Mouse (Mus musculus) cerebellum, adult 18-20 months (tissue): ENCODE data around the gene Gnai2.

Experiments used
- DNase-seq, 2 experiments: peaks; one replicate each; pipeline ENCODE4 v3.0.0; 2021

The Gnai2 gene

DNA sequence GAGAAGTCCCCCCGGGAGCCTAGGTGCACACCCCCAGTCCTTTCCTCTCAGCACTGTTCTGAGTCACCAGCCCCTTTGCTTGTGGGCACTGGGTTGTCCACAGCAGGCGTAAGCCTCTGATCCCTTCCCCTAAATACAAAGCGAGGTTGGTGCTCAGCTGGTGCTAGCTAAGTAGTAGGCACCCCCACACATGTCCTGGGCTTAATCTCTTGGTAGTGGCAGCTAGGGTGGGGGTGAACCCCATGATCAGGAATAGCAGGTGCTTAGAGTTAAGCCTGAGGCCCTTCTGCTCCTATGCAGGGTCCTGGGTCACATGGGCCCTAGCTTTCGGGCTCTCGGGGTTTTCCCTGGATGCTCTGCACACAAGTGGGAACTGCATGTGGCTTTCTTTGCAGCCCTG, 22.0 kb upstream of the Gnai2 start:
- no peak for DNase-seq

- DNase-seq: no peak
Observed at GRCm38 (mm10) chr9:107654585-107654984, 19.4 kb upstream of the Gnai2 start.

GRCm38 (mm10) chr9:107653474-107653873, 18.3 kb upstream of the Gnai2 start:
- no peak for DNase-seq

DNA sequence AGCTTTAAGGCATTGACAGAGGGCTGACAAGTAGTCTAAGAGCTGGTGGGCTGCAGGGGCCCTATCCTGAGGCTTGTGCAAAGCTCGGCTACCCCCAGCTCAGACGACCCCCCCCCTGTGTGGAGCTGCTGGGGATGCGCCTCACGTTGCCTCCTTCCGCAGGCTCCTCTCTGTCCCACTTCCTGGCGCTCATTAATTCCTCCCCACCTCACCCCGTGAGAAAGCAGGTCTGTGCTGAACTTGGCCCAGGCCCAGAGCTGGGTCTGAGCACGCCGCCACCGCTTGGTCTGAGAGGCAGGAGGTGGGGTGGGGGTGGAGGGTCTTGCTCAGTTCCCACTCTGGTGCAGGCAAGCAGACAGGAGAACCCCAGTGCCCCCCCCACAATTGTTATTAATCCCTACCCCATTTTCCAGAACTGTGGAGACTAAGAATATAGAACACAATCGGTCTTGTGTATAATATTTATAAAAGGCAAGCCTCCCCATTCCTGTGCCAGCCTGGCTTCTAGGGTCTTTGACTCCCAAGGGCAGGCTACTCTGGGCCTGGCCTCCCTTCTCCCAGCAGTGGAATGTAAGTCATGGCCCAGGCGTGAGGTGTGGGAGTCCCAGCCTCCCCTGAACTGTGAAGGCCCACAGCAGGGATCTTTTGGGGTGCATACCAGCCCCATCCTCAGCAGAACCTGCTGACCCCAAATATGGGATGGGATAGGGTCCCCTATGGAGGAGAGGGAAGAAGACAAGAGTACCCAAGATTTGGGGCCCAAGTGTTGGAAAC, 15.7 kb upstream of the Gnai2 start:
- no peak for DNase-seq

GRCm38 (mm10) chr9:107650225-107650624, 15.1 kb upstream of the Gnai2 start:
- no peak for DNase-seq

- DNase-seq: no peak
Observed at GRCm38 (mm10) chr9:107648767-107649166, 13.6 kb upstream of the Gnai2 start.

GRCm38 (mm10) chr9:107646975-107647374, 11.8 kb upstream of the Gnai2 start:
- no peak for DNase-seq

GRCm38 (mm10) chr9:107645577-107645976, 10.4 kb upstream of the Gnai2 start:
- DNase-seq: peak; percentile 82 to 86

DNA sequence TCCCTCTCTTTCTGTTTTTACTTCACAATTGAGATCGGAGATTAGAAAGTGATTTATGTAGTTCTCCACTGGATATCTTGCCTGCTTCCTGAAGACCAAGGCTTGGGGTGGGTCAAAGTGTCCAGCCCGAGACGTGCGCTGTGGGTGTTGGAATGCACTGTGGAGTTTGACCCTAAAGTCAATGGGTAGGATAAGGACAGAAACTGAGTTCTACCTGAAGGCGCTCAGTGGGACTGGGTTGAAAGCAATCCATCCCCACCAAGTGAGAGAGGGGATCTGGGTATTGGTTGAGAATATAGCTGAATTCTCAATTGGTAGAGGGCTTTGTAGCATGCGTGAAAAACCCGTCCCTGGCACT, 10.0 kb upstream of the Gnai2 start:
- peak in 1 of 2 experiments; percentile 33 for DNase-seq

DNA sequence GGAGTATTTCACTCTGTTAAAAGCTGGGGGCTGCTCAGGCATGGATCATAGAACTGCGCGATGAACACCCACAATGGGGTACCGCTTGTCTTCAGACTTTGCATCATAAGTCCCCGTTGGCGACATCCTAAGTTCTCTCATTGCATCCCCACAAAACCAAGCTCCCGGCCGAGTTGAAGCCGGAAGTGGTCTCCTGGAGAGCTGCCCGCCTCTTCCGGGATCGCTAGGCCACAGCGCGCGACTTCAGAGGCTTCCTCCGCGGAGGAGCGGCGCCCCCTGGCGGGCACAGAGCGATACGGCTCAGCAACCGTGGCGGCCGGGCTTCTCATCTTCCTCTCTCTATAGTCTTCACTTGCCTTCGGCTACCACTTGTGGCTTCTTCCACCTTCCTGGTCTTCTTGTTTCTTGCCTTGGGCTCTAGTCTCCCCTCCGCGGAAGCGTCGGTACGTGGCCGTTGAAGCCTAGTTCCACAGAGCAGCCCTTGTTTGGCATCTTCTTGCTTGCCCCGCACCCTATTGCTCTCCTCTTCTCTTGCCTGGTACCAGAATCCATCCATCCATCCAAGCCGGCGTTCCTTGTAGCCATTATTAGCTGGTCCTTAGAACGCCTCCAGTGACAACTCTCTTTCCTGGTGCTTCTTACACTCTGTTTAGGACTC, 9.5 kb upstream of the Gnai2 start:
- peak; percentile 89 to 98 for DNase-seq

- peak in 1 of 2 experiments; percentile 8 for DNase-seq
Observed at GRCm38 (mm10) chr9:107643544-107644214, 8.5 kb upstream of the Gnai2 start.

- DNase-seq: no peak
Observed at GRCm38 (mm10) chr9:107641666-107642065, 6.5 kb upstream of the Gnai2 start.

- DNase-seq: no peak
Observed at GRCm38 (mm10) chr9:107640257-107640772, 5.1 kb upstream of the Gnai2 start.

GRCm38 (mm10) chr9:107637070-107637469, 1.9 kb upstream of the Gnai2 start:
- DNase-seq: no peak

GRCm38 (mm10) chr9:107634406-107635278, 525 bp downstream of the Gnai2 start:
- peak in 1 of 2 experiments; percentile 24 for DNase-seq

DNA sequence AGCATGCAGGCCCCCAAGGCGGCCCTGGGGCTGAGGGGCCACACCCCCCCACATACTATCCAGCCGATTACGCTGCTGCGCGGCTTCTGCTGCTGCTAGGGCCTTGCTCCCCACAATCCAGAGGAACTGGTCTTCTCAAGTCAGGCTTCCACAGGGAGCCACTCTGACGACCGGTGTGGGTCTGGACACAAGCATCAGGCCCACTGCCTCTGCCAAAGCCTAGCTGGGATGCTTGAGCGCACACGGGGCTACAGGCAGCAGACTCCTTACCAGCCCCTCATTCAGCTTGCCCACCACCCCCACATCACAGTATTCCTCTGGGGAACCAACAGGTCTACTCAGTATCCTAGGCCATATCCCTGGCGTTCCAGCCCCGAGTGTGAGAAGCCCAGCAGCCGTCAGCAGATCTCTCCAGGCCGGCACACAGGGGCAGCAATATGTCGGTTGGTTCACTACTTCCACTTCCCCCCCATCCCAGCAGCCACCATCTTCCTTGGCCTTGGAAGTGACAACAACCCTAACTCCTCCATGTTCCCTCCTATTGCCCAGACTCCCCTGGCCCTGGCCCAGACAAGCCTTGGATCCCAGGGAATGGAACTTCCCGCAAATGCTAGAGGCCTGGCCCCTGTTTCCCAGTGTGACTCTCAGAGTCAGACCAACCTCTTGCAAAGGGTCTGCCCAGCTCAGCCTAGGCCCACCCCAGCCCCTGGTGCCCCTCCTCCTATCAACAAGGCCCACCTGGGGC, 1.3 kb downstream of the Gnai2 start:
- DNase-seq: peak; percentile 44 to 60

GRCm38 (mm10) chr9:107633091-107633660, 2.0 kb downstream of the Gnai2 start:
- peak in 1 of 2 experiments; percentile 57 for DNase-seq

- peak; percentile 37 to 54 for DNase-seq
Observed at GRCm38 (mm10) chr9:107632478-107632877, 2.7 kb downstream of the Gnai2 start.

DNA sequence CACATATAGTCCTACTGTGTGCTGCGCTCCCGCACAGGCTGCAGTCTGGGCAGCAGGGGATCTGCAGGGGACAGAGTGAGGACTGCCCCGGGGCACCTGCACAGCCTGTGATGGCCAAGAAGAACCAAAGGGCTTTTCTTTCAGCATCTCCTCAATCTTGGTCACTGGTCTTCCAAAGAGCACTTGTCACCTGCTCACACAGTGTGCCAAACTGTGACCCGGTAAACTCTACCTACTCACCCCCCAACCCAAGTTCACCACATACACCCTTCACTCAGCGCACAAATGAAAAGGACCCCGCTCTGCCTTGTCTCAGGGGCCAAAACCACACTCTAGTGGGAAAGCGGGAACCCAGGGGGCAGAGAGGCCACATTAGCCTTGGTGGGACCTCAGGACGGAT, 3.3 kb downstream of the Gnai2 start:
- DNase-seq: no peak

DNA sequence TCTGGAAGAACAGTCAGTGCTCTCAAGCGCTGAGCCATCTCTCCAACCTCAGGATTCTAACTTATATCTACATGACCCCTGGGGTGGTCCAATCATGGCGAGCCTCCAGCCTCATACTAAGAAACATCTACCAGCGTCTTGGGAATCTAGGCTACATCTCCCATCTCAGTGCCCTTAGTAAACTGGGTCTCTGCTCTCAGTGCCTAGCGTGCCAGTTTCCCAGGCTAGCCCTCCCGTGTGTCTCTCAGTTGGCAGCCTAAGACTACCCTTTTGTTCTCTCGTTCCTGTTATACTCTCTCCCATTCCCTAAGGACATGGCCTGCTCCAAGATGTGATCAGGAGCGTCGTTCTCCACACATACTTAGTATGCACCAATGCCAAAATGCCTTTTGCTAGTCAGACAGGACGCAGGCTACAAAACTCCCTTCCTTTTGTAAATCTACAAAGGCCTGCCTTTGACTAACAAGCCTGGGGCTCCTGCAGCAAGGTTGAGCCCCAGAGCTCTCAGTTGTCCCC, 3.8 kb downstream of the Gnai2 start:
- DNase-seq: no peak

DNA sequence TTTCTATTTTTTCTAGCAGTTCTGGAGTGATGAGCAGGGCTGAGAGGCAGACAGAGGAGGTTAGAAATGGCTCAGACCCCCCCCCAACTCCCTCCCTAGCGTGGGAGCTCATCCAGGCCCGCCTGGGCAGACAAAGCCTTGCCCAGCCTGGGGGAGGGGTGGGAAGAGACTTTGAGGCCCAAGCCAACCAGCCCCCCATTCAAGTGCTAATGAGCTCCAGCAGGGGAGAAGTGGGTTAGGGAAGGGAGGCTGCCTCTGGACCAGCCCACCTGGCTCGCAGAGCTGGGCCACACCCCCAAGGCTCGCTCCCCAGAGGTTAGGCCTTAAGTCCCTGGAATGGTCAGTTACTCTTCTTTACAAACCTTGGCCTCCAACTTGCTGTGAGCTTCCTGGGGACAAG, 4.6 kb downstream of the Gnai2 start:
- peak in 1 of 2 experiments; percentile 32 for DNase-seq
